12 mouse cellular contexts compared by ENCODE assay signal in genomic region chr7:4655916-4656315, GRCm38 (mm10). TPM values are rescaled to one million over a fixed set of nuclear protein-coding genes. Genes with fewer than 3 reads are reported as not detected.
DNase-seq lines count a peak whose midpoint lies in the region; ATAC-seq and TF ChIP-seq lines count a peak whose summit lies in the region.
"Had no signal": no experiment of that assay in that cellular context is flagged by ENCODE, and none has a peak within 500 bp of the region (broad histone marks: within the 10 kb centered on the region; RNA-seq: fewer than 3 reads in every experiment).

No protein-coding gene starts in this region.

- no peaks in the 10 kb centered on the region for H3K27me3 ChIP-seq in heart, embryonic 14.5 days (ENCODE audit: control insufficient read depth, insufficient read depth, low read length)
- no peaks in the 10 kb centered on the region for H3K27me3 ChIP-seq in midbrain, embryonic 12.5 days
- H3K27me3 ChIP-seq in midbrain, embryonic 15.5 days (replicated peaks) = no peaks in the 10 kb centered on the region
- no peaks in the 10 kb centered on the region for H3K27me3 ChIP-seq in neural tube, embryonic 15.5 days (replicated peaks)
- no peaks in the 10 kb centered on the region for H3K27me3 ChIP-seq in kidney, embryonic 15.5 days
- H3K27me3 ChIP-seq: limb, embryonic 15.5 days had no signal

- TF ChIP-seq POLR2A in bone marrow macrophage, adult 2 months (IDR thresholded peaks at IDR 0.05; ENCODE audit: borderline replicate concordance, low read depth, low read length) = no peak

- WGBS in heart, embryonic 14.5 days = 72% methylated on average over 1 of the region's 1 CpGs
- 86% methylated on average over 1 of the region's 1 CpGs for WGBS in midbrain, embryonic 12.5 days
- WGBS in midbrain, embryonic 15.5 days = 86% methylated on average over 1 of the region's 1 CpGs
- 88% methylated on average over 1 of the region's 1 CpGs for WGBS in neural tube, embryonic 15.5 days
- WGBS in kidney, embryonic 15.5 days = 76% methylated on average over 1 of the region's 1 CpGs

- TF ChIP-seq CTCF in bone marrow macrophage, adult 2 months (IDR thresholded peaks at IDR 0.05; ENCODE audit: low read depth, low read length) = no peak

- peaks cover 11 to 59% of the 10 kb centered on the region in 2 experiments for H3K4me1 ChIP-seq in heart, embryonic 14.5 days (ENCODE audit: control insufficient read depth in 2 of 2, insufficient read depth in 2 of 2, low read length in 2 of 2)
- peaks cover 34% of the 10 kb centered on the region for H3K4me1 ChIP-seq in midbrain, embryonic 12.5 days
- H3K4me1 ChIP-seq in midbrain, embryonic 15.5 days = peaks cover 52% of the 10 kb centered on the region
- peaks cover 44% of the 10 kb centered on the region for H3K4me1 ChIP-seq in bone marrow macrophage, adult 2 months (ENCODE audit: control insufficient read depth, insufficient read depth, low read length)
- peaks cover 65% of the 10 kb centered on the region for H3K4me1 ChIP-seq in neural tube, embryonic 15.5 days
- peaks cover 55% of the 10 kb centered on the region for H3K4me1 ChIP-seq in kidney, embryonic 15.5 days

- ATAC-seq in heart, embryonic 14.5 days (ENCODE audit: insufficient number of reproducible peaks, insufficient read depth, low FRiP score, low read depth) = no peak
- no peak for ATAC-seq in midbrain, embryonic 12.5 days (ENCODE audit: low FRiP score, low read depth)
- ATAC-seq in midbrain, embryonic 15.5 days (replicated peaks) = no peak
- no peak for ATAC-seq in neural tube, embryonic 15.5 days (ENCODE audit: low FRiP score)
- no peak for ATAC-seq in kidney, embryonic 15.5 days (replicated peaks; ENCODE audit: low FRiP score)

- H3K27ac ChIP-seq in heart, embryonic 14.5 days (replicated peaks in 1 of 2; ENCODE audit: control insufficient read depth in 1 of 2, insufficient read depth in 1 of 2, low read depth in 2 of 2, low read length in 2 of 2) = no peak overlapping the region
- H3K27ac ChIP-seq in midbrain, embryonic 12.5 days (replicated peaks) = no peak overlapping the region
- H3K27ac ChIP-seq in midbrain, embryonic 15.5 days = no peak overlapping the region
- H3K27ac ChIP-seq in bone marrow macrophage, adult 2 months (ENCODE audit: insufficient read depth, low read depth, low read length) = peak overlapping the region; percentile 98
- no peak overlapping the region for H3K27ac ChIP-seq in neural tube, embryonic 15.5 days (replicated peaks)
- H3K27ac ChIP-seq in kidney, embryonic 15.5 days = no peak overlapping the region
- H3K27ac ChIP-seq: limb, embryonic 15.5 days; midbrain, embryonic 10.5 days had no signal

- DNase-seq in heart, adult 8-10 months (ENCODE audit: low spot score) = no peak
- no peak for DNase-seq in left cerebral cortex, postnatal 14 days (ENCODE audit: low spot score in 2 of 2)
- DNase-seq: layer of hippocampus, postnatal 36 days had no signal

- no peak overlapping the region for H3K4me3 ChIP-seq in heart, embryonic 14.5 days (ENCODE audit: control insufficient read depth in 1 of 2, insufficient read depth in 1 of 2, low read depth in 1 of 2, low read length in 2 of 2)
- 0 out of 2 replicates have a peak overlapping the region, but pooled peaks have one; percentile 3 for H3K4me3 ChIP-seq in midbrain, embryonic 12.5 days
- no peak overlapping the region for H3K4me3 ChIP-seq in midbrain, embryonic 15.5 days
- peak overlapping the region; percentile 24; the same call in 1 of the 2 replicates for H3K4me3 ChIP-seq in bone marrow macrophage, adult 2 months (ENCODE audit: insufficient read depth, low read length)
- no peak overlapping the region for H3K4me3 ChIP-seq in neural tube, embryonic 15.5 days (replicated peaks)
- no peak overlapping the region for H3K4me3 ChIP-seq in kidney, embryonic 15.5 days (replicated peaks)
- H3K4me3 ChIP-seq: limb, embryonic 15.5 days had no signal

- no peak overlapping the region; the same call in 1 of the 2 replicates for H3K9ac ChIP-seq in heart, embryonic 14.5 days (ENCODE audit: low read length)
- H3K9ac ChIP-seq in midbrain, embryonic 12.5 days (replicated peaks) = no peak overlapping the region
- no peak overlapping the region for H3K9ac ChIP-seq in midbrain, embryonic 15.5 days
- 0 out of 2 replicates have a peak overlapping the region, but pooled peaks have one; percentile 14 for H3K9ac ChIP-seq in neural tube, embryonic 15.5 days (replicated peaks)
- no peak overlapping the region for H3K9ac ChIP-seq in kidney, embryonic 15.5 days

- intact Hi-C loops in left cerebral cortex, postnatal 14 days (cut with DNase I) = no loop called here

- H3K36me3 ChIP-seq in heart, embryonic 14.5 days (ENCODE audit: control insufficient read depth, insufficient read depth, low read length) = peaks cover 13% of the 10 kb centered on the region
- H3K36me3 ChIP-seq in midbrain, embryonic 12.5 days = peaks cover 25% of the 10 kb centered on the region
- no peaks in the 10 kb centered on the region for H3K36me3 ChIP-seq in midbrain, embryonic 15.5 days (replicated peaks)
- H3K36me3 ChIP-seq in neural tube, embryonic 15.5 days = peaks cover 8% of the 10 kb centered on the region; the same call in 1 of the 2 replicates
- peaks cover 16% of the 10 kb centered on the region for H3K36me3 ChIP-seq in kidney, embryonic 15.5 days

- no peaks in the 10 kb centered on the region for H3K9me3 ChIP-seq in heart, embryonic 14.5 days (ENCODE audit: control insufficient read depth, low read length)
- no peaks in the 10 kb centered on the region for H3K9me3 ChIP-seq in midbrain, embryonic 12.5 days
- H3K9me3 ChIP-seq in midbrain, embryonic 15.5 days = no peaks in the 10 kb centered on the region
- H3K9me3 ChIP-seq in neural tube, embryonic 15.5 days (replicated peaks) = no peaks in the 10 kb centered on the region
- no peaks in the 10 kb centered on the region for H3K9me3 ChIP-seq in kidney, embryonic 15.5 days (replicated peaks)
- H3K9me3 ChIP-seq: limb, embryonic 15.5 days; midbrain, embryonic 10.5 days had no signal

- H3K4me2 ChIP-seq in heart, embryonic 14.5 days (ENCODE audit: low read length) = peak overlapping the region; percentile 12; the same call in 1 of the 2 replicates
- no peak overlapping the region for H3K4me2 ChIP-seq in midbrain, embryonic 12.5 days (replicated peaks)
- H3K4me2 ChIP-seq in midbrain, embryonic 15.5 days = no peak overlapping the region
- peak overlapping the region; percentile 89 for H3K4me2 ChIP-seq in neural tube, embryonic 15.5 days
- no peak overlapping the region for H3K4me2 ChIP-seq in kidney, embryonic 15.5 days

RNA-seq across cellular contexts. Expression of gene Ppp6r1, which starts 2.9 kb away (rescaled TPM):
- polyA plus RNA-seq in heart, embryonic 14.5 days (2014; fragmentation: Nextera tagmentation; extraction: Ambion mirVana) = 7.1 and 8.1 TPM in 2 replicates
- 10 to 100 TPM; 70.5 to 77.7 (median 75.8) TPM for total RNA-seq in heart, adult 8-10 months (2022)
- polyA plus RNA-seq in midbrain, embryonic 12.5 days (2016; fragmentation: Nextera tagmentation; extraction: Ambion mirVana) = 13.8 and 13.9 TPM in 2 replicates
- 10.5 TPM in 2 replicates for polyA plus RNA-seq in midbrain, embryonic 15.5 days (2015; fragmentation: Nextera tagmentation; extraction: Ambion mirVana)
- 84.8 and 90.0 TPM in 2 replicates for polyA plus RNA-seq in bone marrow macrophage, adult 2 months (2012; ENCODE audit: insufficient read depth, insufficient read length, missing spikeins)
- 8.3 and 8.9 TPM in 2 replicates for polyA plus RNA-seq in neural tube, embryonic 15.5 days (2015; fragmentation: Nextera tagmentation; extraction: Ambion mirVana)
- 100 to 1,000 TPM; 132 to 135 TPM for total RNA-seq in left cerebral cortex, postnatal 14 days (2021)
- polyA plus RNA-seq in kidney, embryonic 15.5 days (2015; fragmentation: Nextera tagmentation; extraction: Ambion mirVana) = 7.4 and 7.8 TPM in 2 replicates

RNA-seq across cellular contexts. Expression of gene Tmem86b, which starts 24.7 kb away (rescaled TPM):
- 1.2 and 1.6 TPM in 2 replicates for polyA plus RNA-seq in heart, embryonic 14.5 days (2014; fragmentation: Nextera tagmentation; extraction: Ambion mirVana)
- 1 to 10 TPM; 4.2 to 6.0 (median 4.8) TPM for total RNA-seq in heart, adult 8-10 months (2022)
- polyA plus RNA-seq in midbrain, embryonic 12.5 days (2016; fragmentation: Nextera tagmentation; extraction: Ambion mirVana) = 2.8 TPM in 2 replicates
- polyA plus RNA-seq in midbrain, embryonic 15.5 days (2015; fragmentation: Nextera tagmentation; extraction: Ambion mirVana) = 3.8 and 4.2 TPM in 2 replicates
- polyA plus RNA-seq in bone marrow macrophage, adult 2 months (2012; ENCODE audit: insufficient read depth, insufficient read length, missing spikeins) = 10.9 and 14.8 TPM in 2 replicates
- polyA plus RNA-seq in neural tube, embryonic 15.5 days (2015; fragmentation: Nextera tagmentation; extraction: Ambion mirVana) = 1.7 and 2.3 TPM in 2 replicates
- total RNA-seq in left cerebral cortex, postnatal 14 days (2021) = 10 to 100 TPM; 10.8 to 10.9 TPM
- polyA plus RNA-seq in kidney, embryonic 15.5 days (2015; fragmentation: Nextera tagmentation; extraction: Ambion mirVana) = 1.5 and 1.6 TPM in 2 replicates

RNA-seq across cellular contexts. Expression of gene Hspbp1, which starts 29.0 kb away (rescaled TPM):
- polyA plus RNA-seq in heart, embryonic 14.5 days (2014; fragmentation: Nextera tagmentation; extraction: Ambion mirVana) = 65.4 TPM in 2 replicates
- 10 to 100 TPM; 28.4 to 36.3 (median 33.5) TPM for total RNA-seq in heart, adult 8-10 months (2022)
- polyA plus RNA-seq in midbrain, embryonic 12.5 days (2016; fragmentation: Nextera tagmentation; extraction: Ambion mirVana) = 111 and 113 TPM in 2 replicates
- polyA plus RNA-seq in midbrain, embryonic 15.5 days (2015; fragmentation: Nextera tagmentation; extraction: Ambion mirVana) = 165 TPM in 2 replicates
- 24.7 and 26.7 TPM in 2 replicates for polyA plus RNA-seq in bone marrow macrophage, adult 2 months (2012; ENCODE audit: insufficient read depth, insufficient read length, missing spikeins)
- 156 and 173 TPM in 2 replicates for polyA plus RNA-seq in neural tube, embryonic 15.5 days (2015; fragmentation: Nextera tagmentation; extraction: Ambion mirVana)
- 100 to 1,000 TPM; 102 to 108 TPM for total RNA-seq in left cerebral cortex, postnatal 14 days (2021)
- polyA plus RNA-seq in kidney, embryonic 15.5 days (2015; fragmentation: Nextera tagmentation; extraction: Ambion mirVana) = 112 and 119 TPM in 2 replicates

RNA-seq across cellular contexts. Expression of gene Brsk1, which starts 34.5 kb away (rescaled TPM):
- polyA plus RNA-seq in heart, embryonic 14.5 days (2014; fragmentation: Nextera tagmentation; extraction: Ambion mirVana) = 1.3 and 1.4 TPM in 2 replicates
- 1 to 10 TPM in 2 of 4 experiments, under 1 TPM in 2; 0.57 to 1.2 (median 0.98) TPM for total RNA-seq in heart, adult 8-10 months (2022)
- 5.4 and 5.7 TPM in 2 replicates for polyA plus RNA-seq in midbrain, embryonic 12.5 days (2016; fragmentation: Nextera tagmentation; extraction: Ambion mirVana)
- 8.6 TPM in 2 replicates for polyA plus RNA-seq in midbrain, embryonic 15.5 days (2015; fragmentation: Nextera tagmentation; extraction: Ambion mirVana)
- polyA plus RNA-seq in bone marrow macrophage, adult 2 months (2012; ENCODE audit: insufficient read depth, insufficient read length, missing spikeins) = 0.64 TPM in 1 of 2 replicates, not detected in the other
- polyA plus RNA-seq in neural tube, embryonic 15.5 days (2015; fragmentation: Nextera tagmentation; extraction: Ambion mirVana) = 6.5 and 6.8 TPM in 2 replicates
- 100 to 1,000 TPM; 330 to 331 TPM for total RNA-seq in left cerebral cortex, postnatal 14 days (2021)
- 1.1 and 1.6 TPM in 2 replicates for polyA plus RNA-seq in kidney, embryonic 15.5 days (2015; fragmentation: Nextera tagmentation; extraction: Ambion mirVana)
- total RNA-seq: common myeloid progenitor, adult 5-6 weeks had no signal

RNA-seq across cellular contexts. Expression of gene Ptprh, which starts 52.1 kb away (rescaled TPM):
- not detected in 2 replicates for polyA plus RNA-seq in heart, embryonic 14.5 days (2014; fragmentation: Nextera tagmentation; extraction: Ambion mirVana)
- not detected for total RNA-seq in heart, adult 8-10 months (2022)
- 0.10 and 0.14 TPM in 2 replicates for polyA plus RNA-seq in midbrain, embryonic 12.5 days (2016; fragmentation: Nextera tagmentation; extraction: Ambion mirVana)
- polyA plus RNA-seq in midbrain, embryonic 15.5 days (2015; fragmentation: Nextera tagmentation; extraction: Ambion mirVana) = 0.75 and 1.3 TPM in 2 replicates
- polyA plus RNA-seq in bone marrow macrophage, adult 2 months (2012; ENCODE audit: insufficient read depth, insufficient read length, missing spikeins) = not detected in 2 replicates
- 0.43 and 0.65 TPM in 2 replicates for polyA plus RNA-seq in neural tube, embryonic 15.5 days (2015; fragmentation: Nextera tagmentation; extraction: Ambion mirVana)
- total RNA-seq in left cerebral cortex, postnatal 14 days (2021) = under 1 TPM; 0.57 to 0.93 TPM
- 0.08 TPM in 1 of 2 replicates, not detected in the other for polyA plus RNA-seq in kidney, embryonic 15.5 days (2015; fragmentation: Nextera tagmentation; extraction: Ambion mirVana)
- total RNA-seq: common myeloid progenitor, adult 5-6 weeks had no signal
- polyA plus RNA-seq: limb, embryonic 15.5 days; midbrain, embryonic 10.5 days had no signal

Comparison
In these comparisons a context has a peak if more than half of its experiments do, and no peak if none do; other contexts are left out.
1. H3K4me3 ChIP-seq: peak in midbrain, embryonic 12.5 days (single experiment) and bone marrow macrophage, adult 2 months (single experiment); none in heart, embryonic 14.5 days (0 of 2), midbrain, embryonic 15.5 days (single experiment), neural tube, embryonic 15.5 days (single experiment) and kidney, embryonic 15.5 days (single experiment).
2. H3K4me2 ChIP-seq: peak in heart, embryonic 14.5 days (single experiment) and neural tube, embryonic 15.5 days (single experiment); none in midbrain, embryonic 12.5 days (single experiment), midbrain, embryonic 15.5 days (single experiment) and kidney, embryonic 15.5 days (single experiment).